Mouse (Mus musculus): ENCODE results near the gene Tmbim1.

DNA sequence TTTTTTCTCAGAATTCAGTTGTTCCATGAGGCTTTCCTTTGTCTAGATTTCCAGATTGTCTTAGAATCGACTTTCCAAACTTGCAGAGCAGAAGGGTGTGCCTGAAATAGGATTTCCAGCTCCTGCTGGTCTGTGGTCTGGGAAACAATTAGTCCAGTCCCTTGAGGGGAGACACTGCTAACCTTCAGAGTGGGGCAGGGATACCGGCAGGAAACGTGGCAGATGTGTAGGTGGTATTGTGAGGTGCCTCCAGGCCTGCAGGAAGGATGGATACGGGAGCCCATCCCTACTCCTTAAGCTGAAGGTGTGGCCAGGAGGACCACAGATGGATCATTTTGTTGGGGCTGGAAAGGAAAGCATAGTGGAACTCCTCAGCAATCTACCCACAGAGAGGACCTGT, 29.6 kb upstream of the Tmbim1 start:
- no peak for TF ChIP-seq POLR2A (IDR thresholded peaks at IDR 0.05; ENCODE audit: borderline replicate concordance, extremely low read depth, low read depth, low read length)
- no peak for TF ChIP-seq CTCF (IDR thresholded peaks at IDR 0.05; ENCODE audit: insufficient read depth, low read length)
